7 mouse cellular contexts compared by ENCODE assay signal in genomic region chr9:59539441-59540137, GRCm38 (mm10). TPM values are rescaled to one million over a fixed set of nuclear protein-coding genes. Genes with fewer than 3 reads are reported as not detected.
A peak's percentile ranks its signal among the peaks of the same experiment; 100 is the strongest.
DNase-seq lines count a peak whose midpoint lies in the region; ATAC-seq and TF ChIP-seq lines count a peak whose summit lies in the region.

TSS of gene Hexa (plus strand) at chr9:59539540.
TSS of gene Tmem202 (minus strand) at chr9:59539847.

- WGBS in intestine, postnatal 0 days, result under 1% methylated on average over 55 of the region's 55 CpGs
- WGBS in limb, embryonic 11.5 days, result 4% methylated on average over 55 of the region's 55 CpGs
- WGBS in midbrain, embryonic 13.5 days, result 8% methylated on average over 55 of the region's 55 CpGs

- no peaks in the 10 kb centered on the region for H3K27me3 ChIP-seq in intestine, postnatal 0 days (replicated peaks; ENCODE audit: control insufficient read depth, insufficient read depth, low read length)
- no peaks in the 10 kb centered on the region for H3K27me3 ChIP-seq in limb, embryonic 11.5 days (ENCODE audit: control insufficient read depth, insufficient read depth, low read length)
- 0 out of 2 replicates have a peak, but pooled peaks cover 9% of the 10 kb centered on the region for H3K27me3 ChIP-seq in midbrain, embryonic 13.5 days

- H3K4me3 ChIP-seq in intestine, postnatal 0 days (ENCODE audit: low read depth, low read length), result peak within 1 kb of the TSS; percentile 69
- H3K4me3 ChIP-seq in limb, embryonic 11.5 days (ENCODE audit: low read depth, low read length), result peak within 1 kb of the TSS; percentile 69
- H3K4me3 ChIP-seq in midbrain, embryonic 13.5 days (replicated peaks), result peak within 1 kb of the TSS; percentile 63

- H3K36me3 ChIP-seq in intestine, postnatal 0 days (ENCODE audit: control insufficient read depth, insufficient read depth), result no peaks in the 10 kb centered on the region; the same call in 1 of the 2 replicates
- no peaks in the 10 kb centered on the region for H3K36me3 ChIP-seq in limb, embryonic 11.5 days (ENCODE audit: control insufficient read depth, insufficient read depth, low read length)
- H3K36me3 ChIP-seq in midbrain, embryonic 13.5 days, result no peaks in the 10 kb centered on the region

- peak within 1 kb of the TSS; percentile 85 for H3K9ac ChIP-seq in intestine, postnatal 0 days (ENCODE audit: low read depth, low read length)
- H3K9ac ChIP-seq in limb, embryonic 11.5 days (ENCODE audit: low read length), result peak within 1 kb of the TSS; percentile 74
- peak within 1 kb of the TSS; percentile 79 for H3K9ac ChIP-seq in midbrain, embryonic 13.5 days (replicated peaks)

- H3K27ac ChIP-seq in intestine, postnatal 0 days (ENCODE audit: low read depth, low read length), result peak within 1 kb of the TSS; percentile 90
- H3K27ac ChIP-seq in limb, embryonic 11.5 days (replicated peaks; ENCODE audit: low read depth, low read length), result no peak within 1 kb of the TSS
- peak within 1 kb of the TSS; percentile 30; the same call in 1 of the 2 replicates for H3K27ac ChIP-seq in midbrain, embryonic 13.5 days

- peak; percentile 48 for ATAC-seq in granulocyte monocyte progenitor cell, adult 5-6 weeks (replicated peaks; ENCODE audit: poor library complexity, severe bottlenecking)
- ATAC-seq in intestine, postnatal 0 days, result peak; percentile 69
- peak; percentile 83 for ATAC-seq in limb, embryonic 11.5 days (ENCODE audit: insufficient number of reproducible peaks, low FRiP score, low TSS enrichment, low read depth)
- peak; percentile 95 for ATAC-seq in midbrain, embryonic 13.5 days

- peak within 1 kb of the TSS; percentile 74 for H3K4me2 ChIP-seq in intestine, postnatal 0 days (replicated peaks; ENCODE audit: low read depth)
- H3K4me2 ChIP-seq in limb, embryonic 11.5 days (ENCODE audit: low read depth, severe bottlenecking), result peak within 1 kb of the TSS; percentile 89
- peak within 1 kb of the TSS; percentile 82 for H3K4me2 ChIP-seq in midbrain, embryonic 13.5 days (replicated peaks)

- H3K9me3 ChIP-seq in intestine, postnatal 0 days (ENCODE audit: control insufficient read depth), result no peaks in the 10 kb centered on the region
- no peaks in the 10 kb centered on the region for H3K9me3 ChIP-seq in limb, embryonic 11.5 days (ENCODE audit: control insufficient read depth, low read length)
- H3K9me3 ChIP-seq in midbrain, embryonic 13.5 days, result no peaks in the 10 kb centered on the region

- H3K4me1 ChIP-seq in intestine, postnatal 0 days (replicated peaks; ENCODE audit: control insufficient read depth, insufficient read depth, low read length), result no peaks in the 10 kb centered on the region
- H3K4me1 ChIP-seq in limb, embryonic 11.5 days (ENCODE audit: control insufficient read depth, insufficient read depth, low read length), result 0 out of 2 replicates have a peak, but pooled peaks cover 3% of the 10 kb centered on the region
- H3K4me1 ChIP-seq in midbrain, embryonic 13.5 days (replicated peaks), result peaks cover 33% of the 10 kb centered on the region

- DNase-seq in adrenal gland, postnatal 10 days, result peak; percentile 89
- peak; percentile 74 for DNase-seq in embryo, embryonic 11.5 days (ENCODE audit: low read depth, low spot score)
- peak; percentile 92 for DNase-seq in limb, embryonic 11.5 days (ENCODE audit: low spot score)
- DNase-seq in spleen, adult 12 weeks (ENCODE audit: low spot score), result peak; percentile 54

- TF ChIP-seq CTCF in intestine, postnatal 0 days (IDR thresholded peaks at IDR 0.05; ENCODE audit: low read depth), result no peak

RNA-seq across cellular contexts. Expression of gene Hexa, which starts in this region (rescaled TPM):
- 10 to 100 TPM; 70.7 to 71.7 TPM for total RNA-seq in adrenal gland, postnatal 10 days (2021)
- 172 and 180 TPM in 2 replicates for total RNA-seq in granulocyte monocyte progenitor cell, adult 5-6 weeks (2014; fragmentation: Nextera tagmentation)
- total RNA-seq in granulocyte monocyte progenitor cell, adult 5-6 weeks (2017), result 206 TPM in 2 replicates
- polyA plus RNA-seq in intestine, postnatal 0 days (2015; fragmentation: Nextera tagmentation; extraction: Ambion mirVana), result 440 and 476 TPM in 2 replicates
- 47.1 and 49.5 TPM in 2 replicates for polyA plus RNA-seq in limb, embryonic 11.5 days (2014; fragmentation: Nextera tagmentation; extraction: Ambion mirVana)
- 49.9 and 50.6 TPM in 2 replicates for polyA plus RNA-seq in midbrain, embryonic 13.5 days (2015; fragmentation: Nextera tagmentation; extraction: Ambion mirVana)

RNA-seq across cellular contexts. Expression of gene Tmem202, which starts in this region (rescaled TPM):
- 1 to 10 TPM in 1 of 2 experiments, under 1 TPM in 1; 0.88 to 1.6 TPM for total RNA-seq in adrenal gland, postnatal 10 days (2021)
- not detected in 2 replicates for total RNA-seq in granulocyte monocyte progenitor cell, adult 5-6 weeks (2014; fragmentation: Nextera tagmentation)
- total RNA-seq in granulocyte monocyte progenitor cell, adult 5-6 weeks (2017), result not detected in 2 replicates
- 2.5 and 3.0 TPM in 2 replicates for polyA plus RNA-seq in intestine, postnatal 0 days (2015; fragmentation: Nextera tagmentation; extraction: Ambion mirVana)
- 0.13 and 0.28 TPM in 2 replicates for polyA plus RNA-seq in limb, embryonic 11.5 days (2014; fragmentation: Nextera tagmentation; extraction: Ambion mirVana)
- 0.55 and 0.74 TPM in 2 replicates for polyA plus RNA-seq in midbrain, embryonic 13.5 days (2015; fragmentation: Nextera tagmentation; extraction: Ambion mirVana)
